Mouse (Mus musculus) adrenal gland, adult 8-10 months (tissue): ENCODE data around the gene Rpain. TPM values are rescaled to one million over a fixed set of nuclear protein-coding genes. Genes with fewer than 3 reads are reported as not detected.

ENCODE experiments used
- DNase-seq: peaks from one replicate; pipeline ENCODE4 v3.0.0; 2022
- total RNA-seq, 4 experiments: library from RNA; stranded (reverse); gene quantifications; 2 replicates each; pipeline ENCODE4 v1.2.4; 2022

Gene Rpain
- total RNA-seq: 10 to 100 TPM; 23.0 to 52.2 (median 36.1) TPM

DNA sequence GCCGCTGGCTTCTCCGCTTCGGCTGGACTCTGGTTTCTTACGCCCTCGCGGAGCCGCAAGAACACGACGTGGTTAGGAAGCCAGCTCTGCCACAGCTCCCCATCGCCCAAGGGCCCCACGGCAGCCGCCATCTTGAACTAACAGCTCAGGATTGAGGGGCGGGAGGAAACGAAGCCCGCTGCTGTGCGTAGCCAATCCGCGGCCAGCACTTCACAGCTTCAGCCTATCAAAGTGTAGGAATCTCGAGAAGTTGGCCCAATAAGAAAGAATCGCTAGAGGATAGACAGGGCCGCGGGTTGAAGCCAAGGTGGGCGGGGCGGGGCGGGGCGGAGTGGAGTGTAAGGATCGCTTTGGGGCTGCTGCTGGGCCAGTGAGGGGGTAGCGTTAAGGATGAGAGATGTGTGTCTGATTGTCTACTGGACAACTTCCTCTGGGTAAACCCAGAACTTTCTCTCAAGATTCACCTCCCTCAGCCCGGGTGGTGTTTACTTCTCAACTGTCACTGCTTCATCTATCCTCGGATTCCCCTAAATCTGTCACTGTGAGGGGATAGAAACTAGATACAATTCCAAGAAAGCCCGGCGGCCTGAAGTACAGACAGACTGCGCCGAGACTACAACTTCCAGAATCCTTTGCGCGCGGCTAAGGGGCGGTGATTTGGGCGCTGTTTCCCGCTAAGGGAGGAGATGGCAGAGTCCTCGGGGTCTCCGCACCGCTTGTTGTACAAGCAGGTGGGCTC, at the start of gene Rpain, which contains the start of gene Nup88:
TSS of gene Rpain (plus strand) at position 393 of the 739 bp plus-strand sequence.
TSS of gene Nup88 (minus strand) at position 153 of the 739 bp plus-strand sequence.
- DNase-seq: peak; percentile 91

DNA sequence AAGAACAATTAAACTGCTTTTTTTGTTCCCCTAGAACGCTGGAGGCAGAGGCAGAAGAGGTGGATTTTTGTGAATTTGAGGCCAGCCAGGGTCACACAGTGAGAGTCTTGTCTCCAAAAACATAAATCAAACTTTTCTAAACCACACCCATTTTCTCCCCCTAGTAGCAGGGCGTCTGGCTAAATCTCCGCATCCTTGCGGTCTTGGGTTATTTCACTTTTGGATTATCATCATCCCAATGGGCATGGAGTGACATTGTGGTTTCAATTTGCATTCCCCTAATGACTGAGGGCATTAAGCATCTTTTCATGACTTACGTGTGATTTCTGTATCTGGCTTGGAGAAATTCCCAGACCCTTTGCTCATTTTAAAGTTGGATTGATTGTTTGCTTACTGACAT, 38.6 kb upstream of the Rpain start:
- DNase-seq: no peak

DNA sequence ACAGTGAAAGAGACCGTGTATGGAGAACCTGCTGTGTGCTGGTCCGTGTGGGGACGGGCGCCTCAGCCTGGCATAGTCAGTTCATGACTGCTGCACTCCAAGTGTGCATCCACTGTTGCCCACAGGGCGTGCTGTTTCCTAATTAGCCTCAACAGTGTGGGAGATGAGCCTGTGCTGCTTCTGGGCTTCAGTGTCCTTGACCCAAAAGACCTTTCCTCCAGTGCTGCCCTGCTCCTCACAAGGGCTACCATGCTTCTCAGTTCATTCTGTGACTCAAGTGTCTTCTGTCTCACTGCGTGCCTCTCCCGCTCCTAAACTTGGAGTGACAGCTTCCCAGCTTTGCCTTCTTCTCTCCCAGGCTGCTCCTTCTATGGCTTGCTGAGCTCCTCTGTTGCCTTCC, 34.7 kb upstream of the Rpain start:
- DNase-seq: no peak

DNA sequence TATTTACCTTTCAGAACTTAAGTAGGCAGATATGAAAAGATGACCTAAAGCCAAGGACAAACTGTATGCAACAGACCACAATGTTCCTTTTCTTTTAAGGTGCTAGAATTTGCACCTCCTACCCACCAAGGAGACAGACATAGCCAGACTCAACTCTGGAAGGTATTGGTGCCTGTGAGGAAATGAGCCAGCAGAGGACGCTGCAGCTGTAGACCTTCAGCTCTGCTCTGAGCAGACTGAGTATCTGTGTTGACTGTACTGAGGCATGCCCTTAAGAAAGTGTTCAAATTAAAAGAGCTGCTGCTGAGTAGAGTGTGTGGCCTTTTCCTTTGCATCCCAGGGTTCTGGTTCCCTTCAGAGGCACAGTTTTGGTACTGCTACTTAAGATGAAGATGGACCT, 27.4 kb upstream of the Rpain start:
- no peak for DNase-seq

DNA sequence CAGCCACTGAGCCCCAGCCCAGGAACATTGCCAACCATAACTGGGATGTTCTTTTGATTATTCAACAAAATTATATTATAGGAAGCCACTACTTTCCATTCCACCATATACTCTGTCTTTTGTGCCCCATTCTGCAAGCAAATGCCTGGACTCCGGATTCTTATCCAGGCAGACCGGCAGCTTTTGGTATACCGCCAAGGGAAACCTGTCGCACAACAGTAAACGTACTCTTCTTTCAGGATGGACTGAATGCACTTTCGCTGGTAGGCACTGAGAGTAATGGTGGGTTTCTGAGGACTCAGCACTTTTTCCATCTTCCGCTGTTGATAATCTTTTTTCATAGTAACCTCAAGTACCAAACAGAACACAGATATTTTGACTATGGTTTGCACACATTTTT, 26.4 kb upstream of the Rpain start:
- DNase-seq: no peak

DNA sequence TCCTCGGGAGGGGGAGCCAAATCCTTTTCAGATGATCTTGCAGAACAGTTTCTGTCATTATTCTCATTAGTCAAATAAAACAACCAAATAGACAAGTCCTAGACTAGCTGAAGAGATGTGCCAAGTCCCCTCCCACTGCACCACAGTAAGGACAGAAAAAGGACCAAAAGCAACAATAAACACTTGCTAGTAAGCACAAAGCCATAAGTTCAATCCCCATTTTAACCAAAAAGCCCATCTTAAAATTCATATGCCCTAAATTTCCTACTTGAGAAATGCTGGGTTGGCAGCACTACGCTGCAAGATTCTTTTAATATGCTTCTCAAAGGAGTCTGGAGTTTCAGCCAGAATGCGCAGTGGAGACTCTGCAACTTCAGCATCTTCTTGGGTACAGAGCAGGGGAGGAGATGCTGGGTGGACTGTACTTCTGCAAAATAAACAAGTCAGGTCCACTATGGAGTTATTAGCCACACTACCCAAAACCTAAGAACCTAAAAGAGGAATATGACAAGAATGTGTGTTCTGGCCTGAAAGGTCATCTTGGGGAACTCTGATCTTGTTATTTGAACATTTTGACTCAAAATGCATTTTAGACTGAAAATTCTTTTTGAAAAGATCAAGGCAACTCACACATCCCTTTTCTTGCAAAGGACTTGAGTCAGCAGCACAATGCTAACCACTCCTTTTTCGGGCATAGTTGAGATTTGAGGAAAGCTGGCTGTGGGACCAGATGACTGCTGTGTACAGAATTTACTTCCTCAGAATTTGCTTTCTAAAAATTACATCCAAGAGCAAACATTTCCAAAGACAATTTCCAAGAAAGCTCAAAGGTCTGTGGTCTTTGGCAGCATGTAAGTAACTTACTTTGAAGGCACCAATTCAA, 24.8 kb upstream of the Rpain start:
- no peak for DNase-seq

DNA sequence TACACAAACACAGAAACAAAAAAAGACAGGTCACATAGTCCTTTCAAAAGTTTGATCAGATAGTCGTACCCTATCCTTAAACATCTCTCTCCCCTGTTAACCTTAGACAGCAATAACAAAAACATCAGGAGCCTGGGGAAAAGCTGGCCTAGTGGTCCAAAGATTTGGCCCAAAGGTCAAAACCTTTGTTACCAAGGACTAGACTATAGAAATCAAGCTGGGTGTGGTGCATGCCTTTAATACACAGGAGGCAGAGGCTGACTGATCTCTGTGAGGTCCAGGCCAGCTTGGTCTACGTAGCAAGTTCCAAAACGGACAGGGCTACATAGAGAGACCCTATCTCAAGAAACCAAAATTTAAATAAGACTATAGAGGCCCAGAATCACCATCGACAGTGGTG, 15.3 kb upstream of the Rpain start:
- no peak for DNase-seq

DNA sequence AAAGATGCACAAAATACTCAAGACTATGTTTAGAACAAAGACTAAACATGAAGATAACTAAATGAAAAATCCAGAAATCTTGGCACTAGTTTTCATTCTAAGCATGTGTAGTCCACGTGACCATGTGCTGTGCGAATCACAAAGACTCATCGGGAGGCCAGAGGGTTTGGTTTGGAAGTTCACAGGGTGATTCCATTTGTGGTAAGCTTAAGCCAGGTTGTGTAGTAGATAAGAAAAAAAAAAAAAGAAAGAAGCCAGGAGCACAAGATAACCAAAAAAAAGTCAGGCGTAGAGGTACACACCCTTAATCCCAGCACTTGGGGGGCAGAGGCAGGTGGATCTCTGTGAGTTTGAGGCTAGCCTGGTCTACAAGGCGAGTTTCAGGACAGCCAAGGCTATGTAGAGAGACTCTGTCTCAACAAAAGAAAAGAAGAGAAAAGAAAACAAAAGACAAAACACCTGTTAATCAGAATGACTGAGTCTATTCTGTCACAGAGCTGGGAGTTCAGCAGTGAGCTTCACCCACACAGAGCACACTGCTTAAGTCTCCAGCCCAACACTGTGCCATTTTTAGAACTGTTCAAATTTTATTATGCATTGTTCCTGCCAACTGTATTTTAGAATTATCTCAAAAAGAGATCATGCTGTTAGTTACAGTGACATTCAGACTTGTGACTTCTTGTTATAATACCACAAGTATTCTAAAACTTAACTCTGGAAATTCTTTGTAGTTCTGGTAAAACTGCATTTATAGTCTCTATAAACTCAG, 9.0 kb upstream of the Rpain start:
- DNase-seq: no peak

DNA sequence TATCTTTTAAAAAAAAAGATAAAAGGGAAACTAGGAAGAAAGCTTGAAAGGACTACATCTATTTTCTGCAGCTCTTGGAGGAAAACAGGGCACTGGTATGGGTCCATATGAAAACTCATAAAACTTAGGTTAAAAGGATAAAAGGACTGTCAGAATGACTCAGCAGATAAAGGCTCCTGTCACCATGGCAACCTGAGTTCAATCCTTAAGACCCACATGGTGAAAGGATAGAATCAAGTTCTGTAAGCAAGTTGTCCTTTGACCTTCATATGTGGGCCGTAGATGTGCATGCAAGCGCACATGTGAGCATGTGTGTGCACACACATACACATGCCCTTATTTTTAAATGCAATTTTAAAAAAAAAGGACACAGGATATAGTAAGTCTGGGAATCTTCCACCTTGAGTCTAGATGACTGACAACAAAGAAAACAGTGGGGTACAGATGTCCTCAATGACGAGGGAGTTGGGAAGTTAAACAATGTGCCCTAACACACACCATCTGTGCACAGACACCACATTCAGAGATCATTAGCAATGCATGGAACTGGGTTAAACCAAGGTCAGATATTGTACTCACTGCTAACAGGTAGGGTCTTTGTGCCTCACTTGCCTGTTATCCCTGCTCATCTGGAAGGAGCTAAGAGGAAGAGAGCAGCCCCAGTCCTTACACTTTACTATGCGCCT, 5.6 kb upstream of the Rpain start:
- DNase-seq: no peak

DNA sequence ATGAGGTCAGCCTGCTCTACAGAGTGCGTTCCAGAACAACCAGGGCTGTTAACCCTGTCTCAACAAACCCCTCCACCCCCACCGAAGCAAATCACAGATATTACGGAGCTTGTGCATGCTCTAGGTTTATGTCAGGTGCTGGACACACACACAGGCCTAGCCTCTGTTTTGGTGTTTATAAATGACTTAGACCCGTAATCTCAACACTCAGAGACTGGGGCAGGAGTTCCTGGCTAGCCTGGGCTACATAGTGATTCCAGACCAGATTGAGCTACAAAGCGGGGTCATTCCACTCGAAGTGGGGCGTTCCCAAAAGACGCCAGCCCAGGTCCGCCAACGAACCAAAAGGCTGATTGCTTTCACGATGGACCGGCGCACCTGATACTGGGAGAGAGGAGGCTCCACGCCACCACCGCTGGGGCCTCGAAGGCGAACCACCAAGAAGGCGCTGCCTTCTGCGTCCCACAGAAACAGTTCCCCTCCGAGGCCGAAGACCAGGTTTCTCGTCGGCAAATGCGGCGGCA, 680 bp upstream of the Rpain start:
- no peak for DNase-seq

DNA sequence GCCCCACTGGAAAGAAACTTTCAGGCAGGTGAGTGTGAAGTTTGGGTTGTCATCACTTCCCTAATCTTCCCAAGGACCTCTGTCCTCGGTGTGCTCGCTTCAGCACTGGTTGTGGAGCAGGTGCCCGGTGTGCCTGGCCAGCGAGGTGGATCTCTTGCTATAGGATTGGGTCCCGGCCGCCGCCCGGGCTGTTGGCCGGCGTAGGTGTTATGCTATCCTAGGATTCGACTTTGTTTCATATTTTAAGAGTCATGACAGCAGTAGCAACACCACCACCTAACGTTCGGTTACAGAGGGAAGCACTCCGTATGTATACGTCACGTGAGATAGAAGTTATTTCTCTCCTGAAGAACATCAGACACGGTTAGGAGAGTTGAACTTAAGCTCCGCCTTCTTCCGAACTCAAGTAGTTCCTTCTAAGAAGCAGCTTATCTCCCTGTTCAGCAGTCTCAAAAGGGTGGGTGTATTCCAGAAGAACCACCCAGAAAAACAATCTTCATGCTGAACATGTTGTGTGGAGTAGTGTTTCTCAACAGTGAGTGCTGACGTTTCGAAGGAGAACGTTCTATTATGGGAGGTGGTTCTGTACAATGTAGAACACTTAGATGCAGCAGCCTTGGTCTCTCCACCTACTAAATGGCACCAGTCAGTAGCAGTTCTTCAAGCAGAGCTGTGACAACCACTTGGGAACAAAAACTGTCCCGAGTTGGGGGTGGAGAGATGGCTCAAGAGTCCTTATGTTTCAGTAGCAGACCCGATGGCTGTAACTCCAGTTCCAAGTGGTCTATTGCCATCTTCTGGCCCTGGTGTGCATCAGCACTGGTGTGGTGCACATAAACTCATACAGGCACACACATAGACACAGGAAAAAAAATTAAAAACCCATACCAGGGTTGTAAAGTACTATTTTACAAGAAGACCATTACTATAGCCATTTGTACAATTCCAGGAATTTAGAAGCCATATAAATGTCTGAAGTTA, 837 bp downstream of the Rpain start:
- no peak for DNase-seq

DNA sequence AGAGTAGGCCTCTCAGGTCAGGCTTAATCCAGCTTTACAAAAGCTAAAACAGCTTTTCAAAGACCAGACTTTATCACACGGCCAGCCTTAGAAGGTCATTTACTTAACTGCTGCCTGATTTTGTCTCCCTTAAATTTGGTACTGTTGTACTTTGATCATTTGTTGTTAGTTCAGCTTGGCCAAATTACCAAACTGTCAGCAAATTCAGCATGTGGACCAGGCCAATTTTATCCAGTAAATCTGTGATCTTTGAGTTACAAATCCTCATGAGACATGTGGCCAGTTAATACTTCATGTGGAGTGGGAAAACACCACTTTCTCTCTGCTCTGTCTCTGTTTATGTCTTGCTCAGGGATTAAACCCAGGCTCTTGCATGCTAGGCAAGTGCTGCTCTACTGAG, 2.6 kb downstream of the Rpain start:
- DNase-seq: no peak

DNA sequence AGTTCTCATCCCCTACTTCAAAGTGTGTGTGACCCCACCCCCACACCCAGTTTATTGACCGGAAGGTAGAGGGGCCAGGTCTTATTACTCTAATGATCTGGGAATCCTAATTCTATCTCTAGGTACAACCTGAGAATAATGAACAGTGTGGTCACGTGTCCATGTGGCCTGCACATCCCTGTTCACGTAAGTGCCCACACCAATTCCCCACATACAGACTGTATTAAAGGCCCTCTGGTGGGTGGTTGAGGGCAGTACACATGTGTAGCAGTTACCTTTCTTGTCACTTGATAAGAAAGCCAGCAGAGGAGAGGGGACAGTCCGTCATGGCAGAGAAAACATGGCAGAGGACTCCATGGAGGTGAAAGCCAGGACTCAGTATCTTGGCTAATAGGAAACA, 3.9 kb downstream of the Rpain start:
- DNase-seq: no peak

DNA sequence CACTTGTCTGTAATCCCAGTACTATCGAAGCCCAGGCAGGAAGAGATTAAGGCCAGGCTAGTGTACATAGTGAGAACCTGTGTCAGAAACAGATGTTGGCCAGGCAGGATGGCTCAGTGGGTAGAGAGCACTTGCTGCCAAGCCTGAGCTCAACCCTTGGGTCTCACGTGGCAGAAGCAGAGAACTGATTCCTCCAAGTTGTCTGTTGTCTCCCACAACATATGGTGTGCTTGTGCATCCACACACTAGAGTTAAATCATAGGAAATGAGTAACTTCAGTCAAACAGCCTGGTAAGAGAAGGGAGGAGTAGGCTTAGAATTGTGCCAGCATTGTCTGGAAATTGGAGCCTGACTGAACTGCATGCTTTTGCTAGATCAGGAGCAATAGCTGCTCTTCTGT, 5.2 kb downstream of the Rpain start:
- no peak for DNase-seq

DNA sequence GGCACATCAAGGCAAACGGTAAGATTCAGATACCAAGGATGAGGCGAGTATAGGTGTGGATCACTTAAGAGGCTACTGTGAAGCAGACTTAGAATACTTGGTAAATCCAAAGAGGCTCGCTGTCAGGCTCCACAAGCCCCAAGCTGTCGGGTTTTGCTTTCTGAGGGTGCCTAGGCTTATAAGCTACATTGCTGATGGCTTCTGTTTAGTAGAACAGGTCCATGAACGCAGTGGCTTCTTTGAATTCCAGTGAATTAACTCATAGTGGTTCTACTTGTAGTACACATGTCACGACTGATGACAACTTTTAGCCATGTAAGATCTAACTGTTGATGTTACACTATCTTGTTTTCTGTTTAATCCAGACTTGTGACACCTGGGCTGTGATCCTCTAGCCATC, 7.3 kb downstream of the Rpain start:
- DNase-seq: no peak

DNA sequence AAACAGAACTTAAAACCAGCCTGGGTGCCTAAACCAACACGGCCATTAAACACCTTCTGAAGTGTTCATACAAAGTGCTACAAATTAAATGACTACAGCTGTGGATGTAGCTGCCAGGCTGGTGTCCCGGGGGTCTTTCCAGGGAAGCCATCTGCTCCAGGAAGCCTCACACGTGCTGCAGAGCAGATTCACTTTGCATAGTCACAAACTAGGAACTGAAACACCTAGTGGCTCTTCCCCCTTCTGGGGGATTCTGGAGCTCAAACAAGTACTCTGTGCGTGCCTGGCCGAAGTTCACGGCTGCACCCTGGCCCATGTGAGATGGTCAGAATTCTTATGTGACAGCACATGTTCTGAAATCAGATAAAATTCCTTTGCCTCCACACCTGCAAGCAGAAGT, 10.2 kb downstream of the Rpain start:
- DNase-seq: no peak

DNA sequence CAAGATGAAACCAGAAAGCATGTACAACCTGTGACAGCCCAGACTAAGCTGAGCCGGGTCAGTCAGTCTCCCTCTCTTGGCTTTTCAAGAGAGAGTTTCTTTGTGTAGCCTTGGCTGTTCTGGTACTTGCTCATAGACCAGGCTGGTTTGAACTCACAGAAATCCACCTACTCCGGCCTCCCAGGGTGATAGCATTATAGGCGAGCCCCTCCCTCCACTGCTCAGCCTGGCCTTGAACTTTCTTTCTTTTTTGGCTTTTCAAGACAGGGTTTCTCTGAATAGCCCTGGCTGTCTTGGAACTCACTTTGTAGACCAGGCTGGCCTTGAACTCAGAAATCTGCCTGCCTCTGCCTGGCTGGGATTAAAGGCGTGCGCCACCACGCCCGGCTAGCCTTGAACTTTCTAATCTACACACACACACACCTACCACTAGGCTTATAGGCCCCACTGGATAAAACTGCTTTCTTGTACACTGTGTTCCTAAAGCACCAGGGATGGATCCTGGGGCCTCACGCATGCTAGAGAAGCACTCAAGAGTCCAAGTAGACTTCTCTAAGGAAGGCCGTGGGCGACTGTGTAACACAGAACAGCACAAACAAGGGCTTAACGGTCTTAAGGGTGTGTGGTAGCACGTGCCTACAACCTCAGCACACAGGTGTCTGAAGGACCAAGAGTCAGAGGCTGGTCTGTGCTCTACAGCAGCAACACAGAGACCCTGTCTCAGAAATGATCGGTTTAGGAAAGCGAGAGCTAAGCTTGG, 10.9 kb downstream of the Rpain start:
- no peak for DNase-seq

DNA sequence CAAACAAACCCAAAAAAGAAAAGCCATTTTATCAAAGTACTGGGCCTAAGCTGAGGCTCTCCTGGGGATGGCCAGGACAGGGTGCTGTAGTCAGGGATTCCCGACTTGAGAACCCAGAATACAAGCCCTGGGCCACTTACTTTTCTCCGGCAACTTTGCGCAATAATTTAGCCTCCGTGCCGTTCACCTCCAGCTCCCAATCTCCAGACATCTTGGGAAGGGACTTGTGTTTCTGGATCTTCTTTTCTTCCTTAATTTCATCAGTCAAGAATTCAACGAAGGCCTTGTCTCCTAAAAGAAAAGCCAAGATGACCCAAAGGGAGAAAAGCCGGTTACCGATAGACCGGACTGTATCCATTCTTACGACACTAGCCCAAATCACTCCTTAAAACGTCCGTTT, 12.0 kb downstream of the Rpain start:
- DNase-seq: no peak

DNA sequence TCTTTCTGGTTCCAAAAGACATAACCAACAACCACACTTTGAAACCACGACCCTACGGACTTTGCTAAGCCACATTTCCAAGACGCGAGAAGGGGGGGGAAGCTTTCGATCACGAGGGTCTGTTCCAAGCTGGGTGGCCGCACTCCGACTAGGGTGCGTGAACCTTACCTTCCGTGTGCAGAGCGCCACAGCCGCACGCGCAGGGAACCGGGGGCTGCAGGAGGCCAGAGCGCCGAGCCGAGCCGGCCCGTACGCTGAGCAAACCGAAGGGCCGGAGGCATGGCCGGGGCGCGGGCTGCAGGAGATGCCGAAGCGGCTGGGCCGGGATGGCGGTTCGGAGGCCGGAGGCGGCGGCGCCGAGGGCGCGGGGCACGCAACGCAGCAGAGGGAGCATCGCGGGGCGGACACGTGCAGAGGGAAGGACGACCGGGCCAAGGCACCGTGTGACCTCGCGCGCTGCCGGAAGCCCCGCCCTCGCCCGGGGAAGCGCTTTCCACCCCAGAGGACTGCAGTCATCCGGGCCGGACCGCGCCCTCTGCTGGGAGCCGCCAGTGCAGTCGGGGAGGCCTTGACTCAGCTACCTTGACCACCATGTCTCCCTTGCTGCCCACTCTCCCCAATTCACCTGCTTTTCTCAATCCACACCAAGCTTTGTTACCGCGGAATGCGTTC, 12.7 kb downstream of the Rpain start, which contains the start of gene C1qbp:
TSS of gene C1qbp (minus strand) at position 470 of the 672 bp plus-strand sequence.
- DNase-seq: peak; percentile 89
